Mouse (Mus musculus) neutrophil, adult 83 days (primary cell): Measurements from ENCODE around the gene Gk2. TPM values are rescaled to one million over a fixed set of nuclear protein-coding genes. Genes with fewer than 3 reads are reported as not detected.

Source experiments
- total RNA-seq, 2 experiments: library from RNA; stranded (reverse); gene quantifications; one replicate each; pipeline ENCODE4 v1.2.4; 2023

The Gk2 gene
- not detected for total RNA-seq

DNA sequence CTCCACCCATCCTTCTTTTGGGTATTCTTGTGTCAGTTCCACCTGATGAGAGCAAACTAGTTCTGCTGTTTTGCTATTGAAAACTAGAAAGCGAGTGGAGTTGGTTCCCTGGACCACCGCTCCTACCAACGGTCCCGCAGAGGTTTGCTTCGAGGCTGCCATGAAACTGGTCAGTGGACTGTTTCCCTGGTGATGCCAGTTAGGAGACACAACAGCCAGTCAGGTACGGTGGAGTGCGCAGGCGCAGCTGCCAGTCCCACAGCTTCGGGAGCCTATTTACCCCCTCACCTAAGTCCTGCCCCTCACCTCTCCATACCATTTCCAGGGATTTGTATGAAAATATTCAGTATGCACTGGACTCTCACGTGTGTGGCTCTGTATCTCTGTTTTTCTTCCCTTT is at the start of gene Gk2:
Gene Gk2 (minus strand): TSS at position 206 of the 400 bp plus-strand sequence.

Other genes starting within 250 kb of the Gk2 start
- not detected for gene Naa11, start 64.6 kb downstream of the Gk2 start, total RNA-seq